Mouse (Mus musculus): Measurements from ENCODE around the gene Clec4a1. TPM values are rescaled to one million over a fixed set of nuclear protein-coding genes. Genes with fewer than 3 reads are reported as not detected.

The Clec4a1 gene
- polyA plus RNA-seq (2012; rRNA removed): 1.1 and 1.2 TPM in 2 replicates

- 40% methylated on average over 4 of the region's 4 CpGs for WGBS
- Histone ChIP-seq H3K4me1 (ENCODE audit: control insufficient read depth, insufficient read depth, low read length) (no peaks in the 10 kb centered on the region), H3K36me3 (ENCODE audit: control insufficient read depth, insufficient read depth, low read length) (no peaks in the 10 kb centered on the region), H3K4me3 (ENCODE audit: insufficient read depth, low read depth, low read length) (no peak within 1 kb of the TSS), H3K27ac (ENCODE audit: insufficient read depth, low read depth, low read length) (no peak within 1 kb of the TSS), H3K27me3 (replicated peaks; ENCODE audit: control insufficient read depth, insufficient read depth, low read length) (no peaks in the 10 kb centered on the region)
- TF ChIP-seq POLR2A (IDR thresholded peaks at IDR 0.05; ENCODE audit: low read depth, low read length) (no peak), CTCF (conservative IDR thresholded peaks at IDR 0.05; ENCODE audit: insufficient read depth, insufficient read length, low read depth, low read length) (no peak)
- DNase-seq: no peak
Observed at GRCm38 (mm10) chr6:122921451-122921850, at the start of gene Clec4a1. Gene Clec4a1 (plus strand): TSS chr6:122921848.

GRCm38 (mm10) chr6:122872800-122873199 is 48.8 kb upstream of the Clec4a1 start:
- Histone ChIP-seq H3K36me3 (ENCODE audit: control insufficient read depth, insufficient read depth, low read length) (no peaks in the 10 kb centered on the region), H3K4me3 (ENCODE audit: insufficient read depth, low read depth, low read length) (no peak overlapping the region), H3K4me1 (ENCODE audit: control insufficient read depth, insufficient read depth, low read length) (no peaks in the 10 kb centered on the region; the same call in 1 of the 2 replicates), H3K27ac (ENCODE audit: insufficient read depth, low read depth, low read length) (no peak overlapping the region), H3K27me3 (replicated peaks; ENCODE audit: control insufficient read depth, insufficient read depth, low read length) (no peaks in the 10 kb centered on the region)
- DNase-seq: peak; percentile 23
- WGBS: 88% methylated on average over 5 of the region's 5 CpGs
- no peak for TF ChIP-seq POLR2A (IDR thresholded peaks at IDR 0.05; ENCODE audit: low read depth, low read length)
- TF ChIP-seq CTCF (conservative IDR thresholded peaks at IDR 0.05; ENCODE audit: insufficient read depth, insufficient read length, low read depth, low read length): no peak

GRCm38 (mm10) chr6:122873871-122874719 is 47.6 kb upstream of the Clec4a1 start, which contains the start of gene Necap1:
Gene Necap1 (plus strand): TSS chr6:122874474.
- Histone ChIP-seq H3K36me3 (ENCODE audit: control insufficient read depth, insufficient read depth, low read length) (no peaks in the 10 kb centered on the region), H3K27ac (ENCODE audit: insufficient read depth, low read depth, low read length) (peak within 1 kb of the TSS; percentile 31), H3K27me3 (replicated peaks; ENCODE audit: control insufficient read depth, insufficient read depth, low read length) (no peaks in the 10 kb centered on the region), H3K4me1 (ENCODE audit: control insufficient read depth, insufficient read depth, low read length) (peaks cover 8% of the 10 kb centered on the region; the same call in 1 of the 2 replicates), H3K4me3 (ENCODE audit: insufficient read depth, low read depth, low read length) (peak within 1 kb of the TSS; percentile 92)
- peak; percentile 98 for DNase-seq
- 7% methylated on average over 43 of the region's 43 CpGs for WGBS
- TF ChIP-seq POLR2A (IDR thresholded peaks at IDR 0.05; ENCODE audit: low read depth, low read length) (peak; percentile 26), CTCF (conservative IDR thresholded peaks at IDR 0.05; ENCODE audit: insufficient read depth, insufficient read length, low read depth, low read length) (peak; percentile 86)

GRCm38 (mm10) chr6:122874720-122875389 is 46.8 kb upstream of the Clec4a1 start:
- WGBS: under 1% methylated on average over 31 of the region's 31 CpGs
- H3K36me3 ChIP-seq (ENCODE audit: control insufficient read depth, insufficient read depth, low read length): no peaks in the 10 kb centered on the region
- peak overlapping the region; percentile 31 for H3K27ac ChIP-seq (ENCODE audit: insufficient read depth, low read depth, low read length)
- peak overlapping the region; percentile 92 for H3K4me3 ChIP-seq (ENCODE audit: insufficient read depth, low read depth, low read length)
- TF ChIP-seq CTCF (conservative IDR thresholded peaks at IDR 0.05; ENCODE audit: insufficient read depth, insufficient read length, low read depth, low read length) (no peak), POLR2A (IDR thresholded peaks at IDR 0.05; ENCODE audit: low read depth, low read length) (no peak)
- no peaks in the 10 kb centered on the region for H3K27me3 ChIP-seq (replicated peaks; ENCODE audit: control insufficient read depth, insufficient read depth, low read length)
- DNase-seq: no peak
- H3K4me1 ChIP-seq (ENCODE audit: control insufficient read depth, insufficient read depth, low read length): peaks cover 8% of the 10 kb centered on the region; the same call in 1 of the 2 replicates

GRCm38 (mm10) chr6:122879141-122879735 is 42.4 kb upstream of the Clec4a1 start:
- Histone ChIP-seq H3K27me3 (replicated peaks; ENCODE audit: control insufficient read depth, insufficient read depth, low read length) (no peaks in the 10 kb centered on the region), H3K36me3 (ENCODE audit: control insufficient read depth, insufficient read depth, low read length) (peaks cover 11% of the 10 kb centered on the region), H3K27ac (ENCODE audit: insufficient read depth, low read depth, low read length) (no peak overlapping the region), H3K4me3 (ENCODE audit: insufficient read depth, low read depth, low read length) (no peak overlapping the region), H3K4me1 (ENCODE audit: control insufficient read depth, insufficient read depth, low read length) (peaks cover 8% of the 10 kb centered on the region; the same call in 1 of the 2 replicates)
- TF ChIP-seq POLR2A (IDR thresholded peaks at IDR 0.05; ENCODE audit: low read depth, low read length) (no peak), CTCF (conservative IDR thresholded peaks at IDR 0.05; ENCODE audit: insufficient read depth, insufficient read length, low read depth, low read length) (no peak)
- DNase-seq: peak; percentile 17
- WGBS: 74% methylated on average over 7 of the region's 7 CpGs

GRCm38 (mm10) chr6:122879781-122880505 is 41.7 kb upstream of the Clec4a1 start:
- no peak overlapping the region for H3K4me3 ChIP-seq (ENCODE audit: insufficient read depth, low read depth, low read length)
- no peak for TF ChIP-seq POLR2A (IDR thresholded peaks at IDR 0.05; ENCODE audit: low read depth, low read length)
- no peak for TF ChIP-seq CTCF (conservative IDR thresholded peaks at IDR 0.05; ENCODE audit: insufficient read depth, insufficient read length, low read depth, low read length)
- no peak overlapping the region for H3K27ac ChIP-seq (ENCODE audit: insufficient read depth, low read depth, low read length)
- DNase-seq: peak; percentile 68
- WGBS: 73% methylated on average over 7 of the region's 7 CpGs
- H3K36me3 ChIP-seq (ENCODE audit: control insufficient read depth, insufficient read depth, low read length): peaks cover 14% of the 10 kb centered on the region
- peaks cover 8% of the 10 kb centered on the region; the same call in 1 of the 2 replicates for H3K4me1 ChIP-seq (ENCODE audit: control insufficient read depth, insufficient read depth, low read length)
- no peaks in the 10 kb centered on the region for H3K27me3 ChIP-seq (replicated peaks; ENCODE audit: control insufficient read depth, insufficient read depth, low read length)

All from kidney, adult 2 months (tissue).